Mouse (Mus musculus) heart, adult 2 months (tissue): Measurements from ENCODE around the gene Mfsd6l.

Experiments used
- CTCF ChIP-seq: fragments of 200-600 bp; IDR thresholded peaks from 2 replicates; pipeline ENCODE4 v1.8.1; 2022; ENCODE audit warnings: antibody characterized with exemption, mild to moderate bottlenecking, moderate library complexity
- POLR2A ChIP-seq: fragments of 200-500 bp; IDR thresholded peaks from 2 replicates; pipeline ENCODE4 v1.6.1; 2011; ENCODE audit warnings: mild to moderate bottlenecking, low read depth, low read length, control low read depth; ENCODE audit not compliant: insufficient read depth

DNA sequence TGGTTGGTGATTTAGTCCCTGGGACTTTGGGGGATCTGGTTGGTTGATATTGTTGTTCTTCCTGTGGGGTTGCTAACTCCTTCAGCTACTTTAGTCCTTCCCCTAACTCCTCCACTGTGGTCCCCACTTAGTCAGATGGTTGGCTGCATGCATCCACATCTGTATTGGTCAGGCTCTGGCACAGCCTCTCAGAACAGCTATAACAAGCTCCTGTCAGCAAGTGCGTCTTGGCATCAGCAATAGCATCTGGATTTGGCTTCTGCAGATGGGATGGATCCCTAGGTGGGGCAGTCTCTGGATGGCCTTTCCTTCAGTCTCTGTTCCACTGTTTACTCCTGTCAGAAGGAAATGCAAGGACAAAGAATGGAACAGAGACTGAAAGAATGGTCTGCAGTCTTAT, 21.1 kb downstream of the Mfsd6l start:
- TF ChIP-seq CTCF (no peak), POLR2A (no peak)
